Mouse (Mus musculus) cerebellum, postnatal 14 days (tissue): ENCODE results near the gene Fam168a.
"Not testable (repeated sequence)": the region's sequence is repeated elsewhere in the genome, so short reads cannot be mapped to it uniquely, and the experiment has no call there.

ENCODE experiments used
- DNase-seq, 2 experiments: peaks; one replicate each; pipeline ENCODE4 v3.0.0; 2021; ENCODE audit warnings: mixed read lengths in 2 of 2

Fam168a gene

DNA sequence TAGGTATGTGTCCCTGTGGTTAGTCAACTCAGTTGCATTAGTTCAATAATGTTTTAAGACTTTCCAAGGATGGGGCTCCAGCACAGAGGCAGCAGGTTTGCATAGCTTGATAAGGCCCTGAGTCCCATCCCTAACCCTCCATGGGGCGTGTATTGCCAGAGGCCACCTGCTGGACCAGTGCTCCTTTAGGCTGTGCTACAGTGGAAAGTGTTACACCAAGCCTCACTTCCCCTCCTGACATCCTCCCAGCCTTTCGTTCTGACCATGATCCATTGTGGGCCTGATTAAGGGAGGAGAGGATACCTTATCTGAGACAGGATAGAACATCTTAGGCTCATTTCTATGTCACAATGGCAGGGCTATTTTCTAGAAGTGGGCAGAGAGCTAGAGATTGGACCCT, 137.4 kb downstream of the Fam168a start:
- DNase-seq, result no peak

DNA sequence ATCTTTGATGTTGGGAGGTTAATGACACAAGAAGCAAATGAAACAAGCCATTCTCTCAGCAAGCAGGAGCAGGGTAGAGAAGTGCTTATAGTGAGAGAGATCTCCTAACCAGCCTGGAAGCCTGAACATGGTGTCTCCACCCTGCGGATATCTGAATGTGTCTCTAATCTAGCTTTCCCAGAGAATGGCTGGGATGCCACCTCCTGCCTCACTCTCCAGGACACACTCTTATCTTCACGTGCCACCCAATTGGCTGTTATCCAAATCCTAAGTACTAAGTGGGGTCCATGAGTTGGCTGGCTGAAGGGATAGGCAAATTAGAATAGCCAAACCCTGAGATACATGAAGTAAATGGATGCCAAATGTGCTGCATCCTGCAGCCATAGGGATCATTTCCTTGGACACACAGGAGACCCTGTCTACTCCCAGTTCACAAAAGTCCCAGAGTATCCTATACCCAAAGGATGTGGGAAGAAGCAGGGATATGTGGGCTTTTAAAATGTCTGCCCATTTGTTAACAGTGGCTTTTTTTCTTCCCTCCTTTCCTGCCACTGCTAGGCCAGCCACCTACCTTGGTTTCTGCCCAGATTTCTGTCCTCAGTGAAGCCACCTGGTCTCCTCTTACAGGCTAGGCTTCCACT, 138.1 kb downstream of the Fam168a start:
- no peak for DNase-seq

DNA sequence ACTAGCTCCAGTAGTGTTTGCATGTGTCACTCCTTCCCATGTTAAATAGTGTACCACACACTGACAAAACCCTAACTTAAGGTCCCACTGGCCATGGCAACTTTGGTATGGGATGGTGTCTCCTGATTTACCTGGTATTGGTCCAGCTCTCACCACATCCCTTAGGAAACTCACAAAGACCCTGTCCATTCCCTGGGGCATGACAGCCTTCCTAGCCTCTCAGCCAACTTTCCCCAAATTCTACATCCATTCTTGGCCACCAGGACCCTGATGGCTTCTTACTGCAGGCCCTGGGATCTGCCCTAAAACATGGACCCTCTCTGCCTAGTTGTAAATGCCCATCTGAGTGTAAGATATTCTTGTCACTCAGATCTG, 138.6 kb downstream of the Fam168a start:
- no peak for DNase-seq

DNA sequence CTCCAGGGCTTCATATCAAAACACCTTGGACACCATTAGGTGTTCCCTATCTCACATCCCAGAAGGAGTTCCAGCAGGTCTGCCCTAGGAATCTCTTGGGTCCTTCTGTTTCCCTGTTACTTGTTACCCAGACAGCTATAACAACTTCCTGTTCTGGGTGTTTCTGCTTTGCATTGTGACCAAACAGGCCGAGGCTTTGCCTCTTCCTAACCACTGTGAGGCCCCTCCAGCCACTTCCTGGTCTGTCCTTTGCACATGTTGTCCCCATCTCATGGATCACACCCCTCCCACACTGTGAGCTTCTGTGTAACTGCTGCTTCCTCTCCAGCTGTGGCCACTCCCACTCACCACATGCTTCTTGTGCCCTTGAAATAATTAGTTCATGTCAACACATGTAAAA, 139.0 kb downstream of the Fam168a start:
- DNase-seq, result no peak

DNA sequence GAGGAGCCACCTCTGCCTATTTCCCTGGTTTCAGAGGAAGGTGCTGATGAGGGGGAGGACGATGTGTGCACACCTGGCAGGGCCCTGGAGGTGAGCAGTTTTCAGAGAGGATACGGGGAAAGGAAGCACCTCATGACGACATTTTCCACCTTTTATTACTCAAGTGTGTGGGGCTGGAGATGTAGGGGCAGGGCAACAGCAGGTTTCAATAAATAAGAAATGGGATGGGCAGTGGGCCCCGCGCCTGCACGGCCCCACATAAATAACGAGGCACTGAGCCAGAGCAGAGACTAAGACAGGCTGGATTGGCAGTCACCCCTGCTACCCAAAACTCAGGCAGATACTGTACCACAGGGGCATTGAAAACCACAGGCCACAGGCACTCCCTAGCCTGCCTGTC, 139.6 kb downstream of the Fam168a start:
- not testable (repeated sequence) for DNase-seq

DNA sequence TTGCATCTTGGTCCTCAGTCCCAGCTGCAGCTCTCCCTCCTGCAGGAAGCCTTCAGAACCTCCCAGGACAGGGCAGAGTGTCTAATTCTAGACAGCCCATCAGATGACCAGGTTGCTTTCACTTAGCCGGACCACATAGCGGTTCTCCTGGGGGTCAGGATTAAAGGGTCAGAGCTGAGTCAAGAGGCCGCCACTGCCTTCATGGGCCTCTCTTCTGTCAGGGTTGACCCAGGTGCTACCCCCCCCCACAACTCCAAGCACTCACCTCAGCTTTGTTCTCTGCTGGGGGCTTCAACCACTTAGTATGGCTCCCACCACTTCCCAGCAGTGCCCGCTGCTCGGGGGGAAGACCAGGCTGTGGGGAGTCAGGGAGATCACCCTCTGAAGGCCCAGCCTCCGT, 140.7 kb downstream of the Fam168a start:
- no peak for DNase-seq

DNA sequence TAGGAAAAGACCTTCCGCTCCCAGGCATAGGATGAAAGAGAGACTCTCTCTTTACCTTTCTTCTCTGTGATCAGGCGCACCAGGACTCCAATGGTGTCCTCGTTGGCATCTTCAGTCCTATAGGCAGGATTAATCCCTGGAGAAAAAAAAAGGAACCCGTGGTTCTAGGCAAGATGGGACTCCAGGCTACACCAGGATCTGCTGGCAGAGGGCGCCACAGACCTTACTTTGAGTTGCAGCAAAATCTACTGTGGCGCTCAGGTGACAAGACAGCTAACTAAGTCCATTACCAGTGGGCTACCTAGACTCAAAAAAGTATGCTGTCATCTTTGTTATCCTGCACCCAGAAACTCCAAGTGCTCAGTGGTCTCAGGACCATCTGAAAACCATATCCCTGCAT, 142.3 kb downstream of the Fam168a start:
- DNase-seq, result peak; percentile 80 to 88

DNA sequence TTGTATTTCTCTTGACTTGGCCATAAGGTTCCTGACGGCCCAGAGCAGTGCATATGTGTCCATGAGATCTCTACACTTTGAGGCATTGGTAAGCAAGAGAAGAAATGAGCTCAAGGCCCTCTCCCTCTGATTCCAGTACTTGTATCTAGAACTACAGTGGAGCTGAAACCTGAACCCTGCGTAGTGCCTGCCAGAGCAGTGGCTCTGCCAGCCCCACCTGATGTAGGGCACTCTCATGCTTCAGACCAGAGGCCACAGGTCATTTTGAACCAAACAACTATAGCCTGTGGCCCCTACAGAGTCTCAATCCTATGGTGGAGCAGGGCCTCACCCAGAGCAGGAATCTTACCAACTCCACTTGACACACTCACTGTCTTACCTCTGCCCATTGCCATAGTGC, 143.1 kb downstream of the Fam168a start:
- no peak for DNase-seq

DNA sequence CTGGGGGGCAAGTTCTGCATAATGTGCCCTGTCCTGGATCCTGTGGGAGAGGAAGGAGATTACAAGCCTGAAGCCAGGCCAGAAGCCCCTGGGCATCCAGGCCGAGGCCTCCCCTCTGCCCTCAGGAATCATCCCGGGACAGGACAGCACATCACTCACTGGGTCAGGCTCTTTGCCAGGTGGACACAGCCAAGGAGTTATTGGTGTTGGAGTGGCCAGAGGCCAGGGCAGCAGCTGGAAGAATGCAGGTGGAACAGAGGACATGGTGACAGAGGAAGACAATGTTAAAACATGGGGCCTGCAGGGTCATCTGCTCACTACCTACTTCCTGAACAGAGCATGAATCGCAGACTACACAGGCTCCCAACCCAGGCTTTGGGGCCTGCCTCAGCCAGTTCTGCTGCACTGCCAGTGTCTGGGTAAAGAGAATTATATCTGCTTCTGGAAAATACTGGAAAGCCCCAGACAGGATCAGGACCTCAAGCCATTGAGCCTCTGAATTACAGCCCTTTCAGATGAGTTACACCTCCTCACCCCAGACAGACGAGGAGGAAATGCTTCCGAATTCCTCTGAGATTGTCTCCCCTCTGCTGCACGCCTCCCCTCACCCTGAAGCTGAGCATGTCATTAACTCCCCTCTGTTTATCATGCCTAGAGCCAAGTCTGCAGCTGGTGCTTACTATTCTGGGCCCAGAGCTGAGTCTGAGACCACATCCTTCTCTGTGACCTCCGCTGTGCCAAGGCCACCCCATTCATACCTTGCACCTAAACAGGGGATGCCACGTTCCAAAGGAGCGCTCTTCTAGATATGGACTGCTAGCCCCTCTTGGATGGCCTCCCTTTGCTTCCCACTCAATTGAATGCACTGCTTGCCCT, 145.3 kb downstream of the Fam168a start:
- no peak for DNase-seq

DNA sequence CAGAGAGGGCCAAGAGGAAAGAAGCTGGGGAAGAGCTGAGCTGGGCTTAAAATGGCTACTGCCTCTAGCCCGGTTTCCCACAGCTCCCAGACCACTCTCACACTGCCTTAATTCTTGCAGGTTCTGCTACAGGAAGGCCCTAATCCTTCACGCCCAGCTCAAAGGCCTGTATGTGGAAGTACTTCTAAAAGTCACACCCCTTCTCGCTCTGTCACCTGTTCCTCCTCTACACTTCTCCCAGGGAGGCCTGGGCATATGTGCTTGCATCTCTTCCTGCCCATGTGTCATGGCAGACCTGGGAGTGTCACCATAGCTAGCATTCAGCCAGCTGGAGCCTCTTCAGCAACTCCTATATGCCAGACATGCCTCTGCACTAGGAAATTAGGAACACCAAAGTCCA, 147.0 kb downstream of the Fam168a start:
- no peak for DNase-seq

DNA sequence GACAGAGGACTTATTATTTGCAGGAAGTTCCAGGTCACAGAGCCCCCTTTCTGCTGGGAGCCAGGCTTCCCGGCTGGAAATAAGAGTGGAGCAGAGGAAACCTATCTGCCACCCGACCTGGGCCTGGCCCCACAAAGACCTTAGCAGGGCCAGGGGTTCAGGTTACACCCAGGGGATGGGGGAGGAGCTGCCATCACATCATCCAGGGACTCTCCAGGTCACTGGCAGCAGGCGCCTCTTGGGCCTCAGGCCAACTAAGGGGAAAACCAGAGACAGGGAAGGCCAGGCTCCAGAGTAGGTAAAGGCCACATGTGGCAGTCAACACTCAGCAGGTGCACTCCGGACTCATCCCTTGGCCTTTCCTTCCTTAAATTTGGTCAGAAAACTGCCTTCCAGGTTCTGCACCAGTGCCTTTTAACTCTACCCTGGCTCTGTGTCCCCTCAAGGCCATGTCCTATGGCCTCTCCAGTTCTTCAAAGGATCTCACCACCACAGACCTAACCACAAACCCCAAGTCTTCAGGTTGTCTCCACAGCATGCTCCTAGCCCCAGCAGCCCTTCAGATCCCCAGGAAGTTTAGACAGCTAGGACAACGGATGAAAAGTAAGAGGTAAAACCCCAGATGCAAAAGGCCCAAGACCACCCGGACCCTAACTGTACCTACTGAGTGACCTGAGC, 147.8 kb downstream of the Fam168a start:
- no peak for DNase-seq

DNA sequence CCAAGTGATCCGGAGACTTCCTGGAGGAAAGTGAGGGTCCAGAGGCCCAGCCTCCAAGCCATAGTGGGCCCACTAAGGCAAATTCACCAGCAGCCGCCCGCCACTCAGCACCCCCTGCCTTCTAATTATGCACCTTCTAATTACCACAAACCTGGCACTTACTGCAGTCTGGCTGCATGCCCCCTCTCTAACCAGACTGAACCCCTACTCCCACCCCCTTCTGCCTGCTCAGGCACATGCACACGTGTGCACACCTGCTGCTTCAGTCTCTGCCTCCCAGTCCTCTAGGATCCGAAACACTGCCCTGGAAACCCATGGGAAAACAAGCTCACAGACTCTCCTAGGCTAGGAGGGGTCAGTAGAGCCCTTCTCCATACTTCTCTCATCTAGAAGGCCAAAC, 148.4 kb downstream of the Fam168a start:
- peak in 1 of 2 experiments; percentile 58 for DNase-seq

DNA sequence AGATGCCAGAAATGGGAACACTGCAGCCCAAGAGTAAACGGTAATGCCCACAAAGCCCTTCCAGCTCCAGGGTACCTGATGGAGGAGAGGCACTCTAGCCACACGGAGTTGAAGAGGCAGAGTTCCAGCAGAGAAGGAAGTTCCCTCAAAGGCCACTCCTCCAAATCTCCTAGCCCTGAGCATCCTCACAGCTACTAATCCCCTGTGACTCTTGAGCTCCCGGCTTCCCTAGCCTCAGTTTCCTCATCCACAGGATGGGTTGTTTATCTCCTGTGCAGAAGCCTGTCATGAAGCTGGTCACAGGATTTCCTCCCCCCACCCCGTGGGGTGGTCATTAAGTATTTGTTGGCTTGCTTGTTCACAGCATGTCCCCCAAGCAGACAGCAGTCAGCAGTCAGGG, 148.9 kb downstream of the Fam168a start:
- DNase-seq, result no peak

DNA sequence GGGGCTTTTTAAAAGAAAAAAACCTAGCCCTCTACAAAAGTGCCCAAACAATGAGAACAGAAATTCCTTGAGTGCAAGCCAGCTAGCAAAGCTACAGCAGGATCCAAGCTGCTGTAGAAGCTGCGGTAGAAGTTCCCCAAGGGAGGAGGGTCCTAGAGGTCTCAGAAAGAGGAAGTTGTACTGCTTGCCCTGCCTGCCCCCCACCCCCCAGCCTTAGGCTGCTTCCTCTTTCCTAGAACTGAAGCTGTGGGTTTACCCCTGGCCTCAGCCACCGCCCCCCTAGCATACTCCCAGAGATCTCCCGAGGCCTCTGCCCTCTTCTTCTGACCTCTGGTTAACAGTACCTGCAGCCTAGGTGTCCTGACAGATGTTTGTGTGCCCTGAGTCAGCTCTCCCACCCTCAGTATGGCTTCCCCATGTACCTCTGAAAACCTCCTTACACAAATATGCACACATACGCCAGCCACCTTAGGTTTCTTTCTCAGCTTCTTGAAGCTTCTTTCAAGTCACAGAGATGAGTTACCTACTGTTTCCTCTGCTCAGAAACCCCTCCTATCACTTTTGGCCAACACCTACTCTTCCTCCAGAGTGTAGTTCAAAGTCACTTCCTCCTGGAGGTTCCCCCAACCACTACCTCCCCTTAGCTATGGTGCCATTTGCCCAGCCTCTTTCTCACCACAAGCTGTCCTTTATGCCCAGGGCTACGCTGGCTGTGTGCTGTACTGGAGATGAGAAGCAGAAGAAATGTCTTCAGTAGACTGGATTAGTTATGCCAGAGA, 149.5 kb downstream of the Fam168a start:
- DNase-seq, result no peak

DNA sequence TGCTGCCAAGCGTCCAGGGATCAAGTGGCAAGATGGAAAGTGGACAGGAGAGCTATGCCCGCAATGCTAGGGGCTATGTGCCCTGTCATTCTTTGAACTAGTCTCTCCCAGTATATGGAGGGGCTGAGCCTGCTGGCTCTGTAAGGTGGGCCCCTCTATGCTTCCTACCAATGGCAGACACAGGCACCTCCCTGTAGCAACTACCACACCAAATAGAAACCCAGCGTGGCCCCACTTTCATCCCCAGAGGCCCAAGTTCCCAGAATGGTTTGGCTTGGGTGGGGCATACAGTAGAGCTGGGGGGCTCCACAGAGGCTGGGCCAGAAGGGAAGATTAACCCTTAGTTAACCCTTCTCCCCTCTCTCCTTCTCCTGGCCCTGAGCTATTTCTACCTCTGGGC, 154.0 kb downstream of the Fam168a start:
- no peak for DNase-seq

DNA sequence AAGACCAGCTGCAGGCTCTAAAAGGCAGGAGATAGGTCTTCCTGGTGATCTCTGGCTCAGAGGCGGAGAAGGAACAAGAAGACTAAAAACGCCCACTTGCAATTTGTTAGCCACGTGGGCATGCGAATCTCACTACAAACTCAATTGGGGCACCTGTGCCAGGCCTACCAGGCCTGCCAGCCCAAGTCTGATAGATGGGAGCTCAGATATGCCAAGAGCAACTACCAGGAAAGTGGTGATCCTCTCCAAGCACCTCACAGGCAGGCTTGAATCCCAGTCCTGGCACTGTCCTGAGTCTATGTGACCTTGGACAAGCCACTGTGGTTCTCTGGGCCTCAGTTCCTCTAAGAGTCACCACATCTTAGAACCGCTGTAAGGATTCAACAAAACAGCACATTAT, 154.8 kb downstream of the Fam168a start:
- DNase-seq, result no peak

DNA sequence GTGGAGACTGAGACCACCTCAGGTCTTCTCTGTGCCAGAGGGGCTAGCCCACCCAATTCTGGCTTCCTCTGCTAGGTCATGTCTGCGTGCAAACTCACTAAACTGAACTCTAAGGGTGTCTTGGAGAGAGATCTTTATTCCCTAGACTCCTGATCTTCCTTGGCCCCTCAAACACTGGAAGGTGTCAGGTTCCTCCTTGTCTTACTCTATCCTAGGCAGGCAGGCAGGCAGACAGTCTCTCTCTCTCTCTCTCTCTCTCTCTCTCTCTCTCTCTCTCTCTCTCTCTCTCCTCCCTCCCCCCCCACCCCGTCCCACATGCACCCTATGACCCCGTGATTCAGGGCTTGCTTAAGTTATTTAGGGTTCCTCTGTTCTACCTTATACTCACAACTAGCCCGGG, 155.9 kb downstream of the Fam168a start:
- DNase-seq, result no peak

DNA sequence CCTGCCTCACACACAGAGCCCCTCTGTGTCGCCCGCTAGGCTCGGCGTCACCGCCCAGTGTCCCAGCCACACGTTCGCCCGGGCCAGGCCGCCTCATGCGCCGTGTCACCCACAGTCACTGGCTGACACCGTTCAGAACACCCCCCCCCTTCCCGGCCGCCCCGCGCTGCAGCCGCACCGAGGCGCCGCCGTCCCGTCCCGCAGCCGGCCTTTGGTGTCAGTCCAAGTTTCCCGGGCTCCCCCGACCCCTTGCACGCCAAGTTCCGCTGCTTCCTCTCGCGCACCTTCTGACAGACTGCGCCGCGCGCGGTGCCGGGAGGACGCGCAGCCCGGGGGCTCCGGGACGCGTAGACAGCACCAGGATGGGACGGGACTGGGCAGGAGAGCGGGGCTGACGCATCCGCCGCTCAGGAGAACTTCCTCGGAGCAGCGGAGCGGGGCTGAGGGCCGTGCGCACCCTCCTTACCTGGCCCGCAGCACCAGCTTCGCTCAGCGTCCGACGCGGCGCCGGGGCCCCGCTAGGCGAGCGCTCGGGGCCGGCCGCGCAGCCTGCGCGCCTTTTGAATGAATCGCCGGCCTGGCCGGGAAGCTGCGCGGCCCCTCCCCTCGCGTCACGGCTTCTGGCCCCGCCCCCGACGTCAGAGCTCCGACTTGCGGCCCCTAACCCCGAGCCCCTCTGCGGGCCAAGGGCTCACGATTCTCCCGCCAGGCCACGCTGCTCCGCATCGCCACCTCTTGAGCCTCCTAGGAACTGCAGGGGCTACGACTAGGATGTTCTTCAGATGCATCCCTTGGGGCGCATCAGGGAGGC, 156.6 kb downstream of the Fam168a start, which contains the start of gene Relt:
TSS of gene Relt (minus strand) at position 619 of the 811 bp plus-strand sequence.
- peak; percentile 97 for DNase-seq

DNA sequence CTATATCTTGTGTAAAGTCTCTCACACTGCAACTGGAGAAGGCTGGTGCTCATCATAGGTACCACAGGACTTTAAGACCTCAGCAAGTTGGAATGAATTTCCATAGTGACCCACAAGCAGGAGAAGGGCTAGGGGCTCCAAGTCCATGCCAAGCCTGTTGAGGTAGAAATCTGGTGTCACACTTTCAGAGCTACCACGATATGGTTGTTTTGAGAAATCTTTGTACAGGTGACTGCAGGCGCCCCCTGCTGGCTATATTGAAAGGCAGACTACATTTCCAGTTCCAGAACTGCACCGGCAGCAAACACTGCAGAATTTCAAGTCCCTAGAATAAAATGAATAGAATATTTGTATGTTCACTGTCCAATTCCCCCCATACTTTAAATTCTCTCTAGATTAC, 160.2 kb downstream of the Fam168a start:
- DNase-seq, result peak; percentile 83 to 85

DNA sequence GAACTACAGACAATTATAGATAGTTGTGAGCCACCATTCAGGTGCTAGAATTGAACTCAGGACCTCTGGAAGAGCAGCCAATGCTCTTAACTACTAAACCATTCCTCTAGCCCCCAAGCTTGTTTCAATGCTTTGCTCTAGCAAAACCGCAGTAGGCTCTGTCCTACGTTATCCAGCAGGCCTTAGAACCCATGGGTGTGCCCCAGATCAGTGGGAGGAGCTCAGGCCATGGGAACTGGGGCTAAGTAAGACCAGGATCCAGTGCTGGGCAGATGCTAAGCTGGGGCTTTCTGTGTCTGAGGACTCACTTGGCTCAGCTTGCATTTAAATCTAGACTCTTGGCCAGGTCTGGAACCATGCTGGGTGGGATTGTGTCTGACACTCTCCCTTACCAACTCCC, 161.1 kb downstream of the Fam168a start:
- DNase-seq, result no peak

DNA sequence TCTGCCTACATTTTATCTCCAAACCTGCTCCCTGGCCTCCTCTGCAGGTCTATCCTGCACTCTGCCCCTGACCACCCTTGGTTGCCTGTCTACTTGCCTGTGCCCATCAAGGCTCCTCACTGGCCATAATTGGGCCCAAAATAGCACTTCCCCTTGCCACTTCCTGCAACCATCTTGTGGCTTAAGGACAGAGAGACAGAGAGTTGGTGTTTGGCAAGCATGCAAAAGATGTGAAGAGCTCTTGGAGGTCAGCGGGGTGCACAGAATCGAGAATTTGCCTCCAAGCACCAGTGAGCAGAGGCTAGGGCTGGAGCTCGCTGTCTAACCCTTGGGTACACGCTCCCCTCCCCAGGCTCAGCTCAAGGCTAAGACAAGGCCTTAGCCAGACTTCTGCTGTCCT, 162.1 kb downstream of the Fam168a start:
- DNase-seq, result no peak
